Mouse (Mus musculus) G1E (cell line): ENCODE measurements around the gene Myoz1.

Experiments
- CTCF ChIP-seq: IDR thresholded peaks from 2 replicates; pipeline ENCODE4 v1.5.1; 2012; ENCODE audit warnings: low read depth, low read length, inconsistent platforms, mixed read lengths
- GATA1 ChIP-seq: IDR thresholded peaks from 2 replicates; pipeline ENCODE4 v1.6.1; 2012; ENCODE audit warnings: borderline replicate concordance, low read length, inconsistent platforms, mixed read lengths
- TAL1 ChIP-seq: conservative IDR thresholded peaks from 2 replicates; pipeline ENCODE4 v1.6.1; 2012; ENCODE audit warnings: low read depth, low read length, inconsistent platforms, mixed read lengths

GRCm38 (mm10) chr14:20637818-20638574 lies 18.3 kb downstream of the Myoz1 start:
- no peak for TF ChIP-seq CTCF
- TF ChIP-seq TAL1: no peak
- TF ChIP-seq GATA1: no peak
